Mouse (Mus musculus): ENCODE data around the gene Ccdc121. TPM values are rescaled to one million over a fixed set of nuclear protein-coding genes. Genes with fewer than 3 reads are reported as not detected.

Ccdc121 gene
- 0.67 and 0.74 TPM in 2 replicates for polyA plus RNA-seq (2012; rRNA removed)

- H3K27ac ChIP-seq (ENCODE audit: insufficient read depth, low read length): no peak within 1 kb of the TSS
- TF ChIP-seq CTCF (IDR thresholded peaks at IDR 0.05; ENCODE audit: borderline replicate concordance, insufficient read depth, low read depth, low read length) (peak; percentile 48; the same call in 1 of the 2 replicates), POLR2A (IDR thresholded peaks at IDR 0.05; ENCODE audit: borderline replicate concordance, insufficient read depth, low read length) (no peak)
Observed at GRCm38 (mm10) chr1:181511307-181511706, at the start of gene Ccdc121. Gene Ccdc121, minus strand, starts transcription at chr1:181511451.

GRCm38 (mm10) chr1:181560325-181560724, 49.1 kb upstream of the Ccdc121 start:
- TF ChIP-seq POLR2A (IDR thresholded peaks at IDR 0.05; ENCODE audit: borderline replicate concordance, insufficient read depth, low read length): no peak
- no peak for TF ChIP-seq CTCF (IDR thresholded peaks at IDR 0.05; ENCODE audit: borderline replicate concordance, insufficient read depth, low read depth, low read length)
- Histone ChIP-seq H3K27ac (ENCODE audit: insufficient read depth, low read length) (no peak overlapping the region), H3K4me1 (ENCODE audit: control insufficient read depth, insufficient read depth, low read length) (no peaks in the 10 kb centered on the region), H3K27me3 (ENCODE audit: control insufficient read depth, insufficient read depth, low read length) (no peaks in the 10 kb centered on the region), H3K4me3 (replicated peaks; ENCODE audit: insufficient read depth, low read depth, low read length) (no peak overlapping the region)
- WGBS: 98% methylated on average over 6 of the region's 6 CpGs
- no peak for DNase-seq

More at GRCm38 (mm10) chr1:181511307-181511706, at the start of gene Ccdc121:
- 41% methylated on average over 4 of the region's 4 CpGs for WGBS
- DNase-seq: peak; percentile 12 to 13
- no peak within 1 kb of the TSS for H3K4me3 ChIP-seq (replicated peaks; ENCODE audit: insufficient read depth, low read depth, low read length)
- H3K27me3 ChIP-seq (ENCODE audit: control insufficient read depth, insufficient read depth, low read length): no peaks in the 10 kb centered on the region
- no peaks in the 10 kb centered on the region for H3K4me1 ChIP-seq (ENCODE audit: control insufficient read depth, insufficient read depth, low read length)

GRCm38 (mm10) chr1:181559655-181560054, 48.4 kb upstream of the Ccdc121 start:
- no peak overlapping the region for H3K27ac ChIP-seq (ENCODE audit: insufficient read depth, low read length)
- no peak for DNase-seq
- no peaks in the 10 kb centered on the region for H3K4me1 ChIP-seq (ENCODE audit: control insufficient read depth, insufficient read depth, low read length)
- H3K4me3 ChIP-seq (replicated peaks; ENCODE audit: insufficient read depth, low read depth, low read length): no peak overlapping the region
- no peak for TF ChIP-seq CTCF (IDR thresholded peaks at IDR 0.05; ENCODE audit: borderline replicate concordance, insufficient read depth, low read depth, low read length)
- 82% methylated on average over 10 of the region's 10 CpGs for WGBS
- H3K27me3 ChIP-seq (ENCODE audit: control insufficient read depth, insufficient read depth, low read length): no peaks in the 10 kb centered on the region

GRCm38 (mm10) chr1:181555475-181555874, 44.2 kb upstream of the Ccdc121 start:
- TF ChIP-seq POLR2A (IDR thresholded peaks at IDR 0.05; ENCODE audit: borderline replicate concordance, insufficient read depth, low read length) (no peak), CTCF (IDR thresholded peaks at IDR 0.05; ENCODE audit: borderline replicate concordance, insufficient read depth, low read depth, low read length) (no peak)
- no peak overlapping the region for H3K4me3 ChIP-seq (replicated peaks; ENCODE audit: insufficient read depth, low read depth, low read length)
- 90% methylated on average over 5 of the region's 5 CpGs for WGBS
- no peak overlapping the region for H3K27ac ChIP-seq (ENCODE audit: insufficient read depth, low read length)
- H3K4me1 ChIP-seq (ENCODE audit: control insufficient read depth, insufficient read depth, low read length): peaks cover 13% of the 10 kb centered on the region
- no peaks in the 10 kb centered on the region for H3K27me3 ChIP-seq (ENCODE audit: control insufficient read depth, insufficient read depth, low read length)
- no peak for DNase-seq

- peak; percentile 65 to 80 for DNase-seq
- no peak overlapping the region for H3K4me3 ChIP-seq (replicated peaks; ENCODE audit: insufficient read depth, low read depth, low read length)
- 14% methylated on average over 10 of the region's 10 CpGs for WGBS
- TF ChIP-seq POLR2A (IDR thresholded peaks at IDR 0.05; ENCODE audit: borderline replicate concordance, insufficient read depth, low read length) (no peak), CTCF (IDR thresholded peaks at IDR 0.05; ENCODE audit: borderline replicate concordance, insufficient read depth, low read depth, low read length) (no peak)
- H3K27me3 ChIP-seq (ENCODE audit: control insufficient read depth, insufficient read depth, low read length): no peaks in the 10 kb centered on the region
- peaks cover 13% of the 10 kb centered on the region for H3K4me1 ChIP-seq (ENCODE audit: control insufficient read depth, insufficient read depth, low read length)
- no peak overlapping the region for H3K27ac ChIP-seq (ENCODE audit: insufficient read depth, low read length)
Observed at GRCm38 (mm10) chr1:181552533-181553410, 41.5 kb upstream of the Ccdc121 start.

GRCm38 (mm10) chr1:181550826-181551225, 39.6 kb upstream of the Ccdc121 start:
- no peak for DNase-seq
- 88% methylated on average over 5 of the region's 5 CpGs for WGBS
- H3K4me3 ChIP-seq (replicated peaks; ENCODE audit: insufficient read depth, low read depth, low read length): no peak overlapping the region
- no peak for TF ChIP-seq CTCF (IDR thresholded peaks at IDR 0.05; ENCODE audit: borderline replicate concordance, insufficient read depth, low read depth, low read length)
- no peak for TF ChIP-seq POLR2A (IDR thresholded peaks at IDR 0.05; ENCODE audit: borderline replicate concordance, insufficient read depth, low read length)
- no peak overlapping the region for H3K27ac ChIP-seq (ENCODE audit: insufficient read depth, low read length)
- no peaks in the 10 kb centered on the region for H3K27me3 ChIP-seq (ENCODE audit: control insufficient read depth, insufficient read depth, low read length)
- peaks cover 13% of the 10 kb centered on the region for H3K4me1 ChIP-seq (ENCODE audit: control insufficient read depth, insufficient read depth, low read length)

GRCm38 (mm10) chr1:181549987-181550386, 38.7 kb upstream of the Ccdc121 start:
- Histone ChIP-seq H3K4me1 (ENCODE audit: control insufficient read depth, insufficient read depth, low read length) (peaks cover 16% of the 10 kb centered on the region), H3K4me3 (replicated peaks; ENCODE audit: insufficient read depth, low read depth, low read length) (no peak overlapping the region), H3K27me3 (ENCODE audit: control insufficient read depth, insufficient read depth, low read length) (no peaks in the 10 kb centered on the region), H3K27ac (ENCODE audit: insufficient read depth, low read length) (no peak overlapping the region)
- no peak for DNase-seq
- 85% methylated on average over 8 of the region's 8 CpGs for WGBS
- TF ChIP-seq CTCF (IDR thresholded peaks at IDR 0.05; ENCODE audit: borderline replicate concordance, insufficient read depth, low read depth, low read length) (no peak), POLR2A (IDR thresholded peaks at IDR 0.05; ENCODE audit: borderline replicate concordance, insufficient read depth, low read length) (no peak)

All from cerebellum, adult 2 months (tissue).